Mouse (Mus musculus): Measurements from ENCODE around the gene D10Jhu81e.

DNA sequence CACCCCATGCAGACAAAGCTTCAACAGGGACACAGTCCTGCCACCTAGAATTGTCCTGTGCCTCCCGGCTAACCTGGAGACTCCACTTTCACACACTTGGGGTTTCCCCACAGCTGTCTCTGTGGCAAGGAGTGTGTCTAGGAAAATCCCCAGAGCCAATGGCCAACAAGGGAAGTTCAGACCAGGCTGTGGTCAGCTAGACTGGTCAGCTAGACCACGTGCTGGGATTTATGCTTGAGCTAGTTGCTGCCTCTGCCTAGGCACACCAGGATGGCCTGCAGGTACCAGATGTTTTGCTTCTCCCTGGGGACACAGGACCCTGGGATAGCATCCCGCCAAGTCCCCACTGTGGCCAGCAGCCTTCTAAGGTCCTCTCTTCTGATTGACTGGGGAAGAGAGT is 32.4 kb downstream of the D10Jhu81e start:
- TF ChIP-seq EP300 (IDR thresholded peaks at IDR 0.05; ENCODE audit: insufficient read depth, low read depth, low read length) (no peak), POLR2A (IDR thresholded peaks at IDR 0.05; ENCODE audit: insufficient read depth, low read length) (no peak), CTCF (IDR thresholded peaks at IDR 0.05; ENCODE audit: low read depth, low read length) (no peak)

Data from ES-Bruce4 (cell line).